Mouse (Mus musculus): ENCODE measurements around the gene Gfpt2.

DNA sequence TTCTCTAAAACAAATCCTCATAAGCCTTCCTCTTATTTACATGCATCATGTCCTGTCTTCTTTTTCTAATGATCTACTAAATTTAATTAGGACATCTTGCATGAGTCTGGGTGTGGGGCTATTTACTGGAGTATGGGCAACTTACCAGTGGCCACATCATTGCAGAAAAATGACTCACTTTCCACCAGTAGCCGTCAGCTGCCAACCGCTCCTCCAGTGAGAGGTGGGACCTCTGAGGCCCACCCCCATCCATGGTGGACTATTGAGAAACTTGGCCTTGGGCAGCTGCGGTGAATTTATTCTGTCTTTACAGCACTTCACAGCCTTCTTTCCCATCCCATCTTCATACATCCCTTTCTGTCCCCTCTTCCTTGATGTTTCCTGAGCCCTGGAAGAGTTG is 35.9 kb upstream of the Gfpt2 start:
- TF ChIP-seq E2F4 (IDR thresholded peaks at IDR 0.05; ENCODE audit: insufficient read depth) (no peak), MAX (IDR thresholded peaks at IDR 0.05; ENCODE audit: low read depth) (no peak), CEBPB (IDR thresholded peaks at IDR 0.05; ENCODE audit: insufficient read depth, poor library complexity, severe bottlenecking) (no peak), POLR2A (IDR thresholded peaks at IDR 0.05; ENCODE audit: insufficient read length, low read depth) (no peak)
